Mouse (Mus musculus): ENCODE measurements around the gene Fbxl14. TPM values are rescaled to one million over a fixed set of nuclear protein-coding genes. Genes with fewer than 3 reads are reported as not detected.

Gene Fbxl14
- total RNA-seq, 2 experiments from 2014 or later = 18.4 to 19.5 TPM

GRCm38 (mm10) chr6:119490549-119490948 is 11.1 kb downstream of the Fbxl14 start:
- no peak for DNase-seq (ENCODE audit: low spot score in 2 of 2)

GRCm38 (mm10) chr6:119491006-119491405 is 11.5 kb downstream of the Fbxl14 start:
- no peak for DNase-seq (ENCODE audit: low spot score in 2 of 2)

GRCm38 (mm10) chr6:119491997-119492629 is 12.6 kb downstream of the Fbxl14 start:
- DNase-seq (ENCODE audit: low spot score in 2 of 2) = no peak

DNA sequence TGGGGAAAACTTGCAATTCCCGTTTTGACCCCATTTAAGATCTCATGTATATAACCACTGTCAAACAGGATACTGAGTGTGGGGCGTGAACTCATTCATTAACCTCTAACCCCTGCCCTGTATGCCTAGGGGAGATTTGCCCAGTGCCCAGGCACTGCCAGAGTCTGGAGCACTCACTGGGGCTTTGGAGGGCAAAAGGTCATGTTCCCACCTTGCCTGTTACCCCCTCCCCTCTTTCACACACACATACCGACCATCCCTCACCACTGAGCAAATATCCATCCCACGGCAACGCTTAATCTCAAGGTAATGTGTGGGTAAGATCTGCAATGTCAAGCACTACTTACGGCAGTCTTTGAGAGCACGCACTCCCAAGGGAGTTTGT is 13.2 kb downstream of the Fbxl14 start:
- no peak for DNase-seq (ENCODE audit: low spot score in 2 of 2)

- no peak for DNase-seq (ENCODE audit: low spot score in 2 of 2)
These were observed 19.8 kb downstream of the Fbxl14 start for GRCm38 (mm10) chr6:119499271-119499670.

DNA sequence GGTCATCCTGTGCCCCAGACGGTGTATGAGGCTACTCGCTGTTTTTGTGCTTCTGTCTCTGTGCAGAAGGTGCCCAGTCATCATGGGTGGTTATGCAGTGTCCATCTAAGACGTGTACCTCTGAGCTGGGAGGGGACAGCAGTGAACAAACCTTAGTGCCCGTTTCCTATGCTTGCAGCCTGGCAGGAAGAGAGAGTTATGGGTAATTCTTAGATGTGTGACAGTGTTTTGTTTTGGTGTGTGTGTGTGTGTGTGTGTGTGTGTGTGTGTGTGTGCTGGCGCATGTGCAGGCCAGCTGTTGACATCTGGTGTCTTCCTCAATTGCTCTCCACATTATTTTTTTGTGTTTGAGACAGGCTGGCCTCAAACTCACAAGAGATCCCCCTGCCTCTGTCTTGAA is 20.6 kb downstream of the Fbxl14 start:
- no peak for DNase-seq (ENCODE audit: low spot score in 2 of 2)

DNA sequence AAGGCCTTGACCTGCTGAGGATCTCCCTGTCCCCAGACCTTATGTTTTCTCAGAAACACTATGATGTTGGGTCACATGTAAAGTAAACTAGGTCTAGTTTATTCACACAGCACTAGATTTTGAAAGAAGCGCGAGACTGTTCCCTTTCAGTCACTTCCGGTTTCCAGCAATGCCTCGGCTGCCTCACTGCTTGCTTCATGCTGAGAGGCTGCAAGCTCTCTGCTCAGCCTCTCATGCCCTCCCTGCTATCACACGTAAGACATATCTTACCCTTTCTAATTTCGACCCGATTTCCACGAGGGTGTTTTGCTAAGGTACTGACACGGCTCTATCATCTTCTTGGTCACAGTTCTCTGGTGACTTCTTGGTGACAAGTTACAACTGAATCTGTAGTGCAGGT is 22.6 kb downstream of the Fbxl14 start:
- no peak for DNase-seq (ENCODE audit: low spot score in 2 of 2)

DNA sequence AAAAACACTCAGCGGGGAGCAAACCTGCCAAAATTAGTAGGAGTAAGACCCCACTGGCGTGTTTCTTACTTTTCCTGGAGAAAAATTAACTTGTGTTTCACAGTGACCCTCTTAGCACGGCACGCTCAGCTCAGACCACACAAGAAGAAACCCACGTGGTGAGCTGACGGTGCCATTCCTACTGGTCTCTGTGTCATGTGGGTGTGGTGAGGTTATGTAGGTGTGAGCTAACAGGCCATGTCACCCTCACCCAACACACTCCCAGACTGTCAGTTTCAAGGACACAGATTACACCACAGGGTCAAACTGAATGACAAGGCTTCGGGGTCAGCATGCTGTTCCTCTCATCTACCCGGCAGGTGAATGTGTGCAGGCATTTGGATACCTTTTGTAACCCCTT is 25.3 kb downstream of the Fbxl14 start:
- no peak for DNase-seq (ENCODE audit: low spot score in 2 of 2)

DNA sequence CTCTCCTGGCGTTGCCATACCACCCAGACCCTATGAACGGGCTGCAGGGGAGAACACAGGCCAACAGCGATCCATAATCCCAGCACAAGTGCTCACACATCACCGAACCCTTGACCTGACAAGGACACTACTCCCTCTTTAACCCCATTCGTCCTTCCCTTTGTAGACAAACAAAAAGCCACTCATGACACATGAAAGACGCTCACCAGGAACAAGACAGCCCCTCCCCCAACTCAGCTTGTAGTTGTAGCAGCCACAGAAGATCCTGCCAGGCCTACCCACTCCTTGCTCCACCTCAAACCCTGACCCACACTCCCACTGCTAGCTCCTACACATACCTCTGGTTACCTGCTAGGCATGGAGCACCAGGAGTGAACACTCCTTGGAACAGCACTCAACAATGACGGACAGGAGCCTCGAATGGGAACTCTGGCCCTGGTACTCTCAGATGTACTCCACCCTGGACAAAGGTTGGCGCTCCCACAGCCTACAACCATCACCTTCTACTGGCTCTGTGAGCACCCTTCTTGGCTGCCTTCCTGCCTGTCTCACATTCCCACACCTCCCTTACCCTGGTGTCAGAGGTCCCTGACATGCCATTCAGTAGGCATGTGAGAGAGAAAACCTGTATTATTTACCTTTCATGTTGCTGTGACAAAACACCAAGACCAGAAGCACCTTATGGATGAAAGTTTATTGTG is 26.2 kb downstream of the Fbxl14 start:
- no peak for DNase-seq (ENCODE audit: low spot score in 2 of 2)

DNA sequence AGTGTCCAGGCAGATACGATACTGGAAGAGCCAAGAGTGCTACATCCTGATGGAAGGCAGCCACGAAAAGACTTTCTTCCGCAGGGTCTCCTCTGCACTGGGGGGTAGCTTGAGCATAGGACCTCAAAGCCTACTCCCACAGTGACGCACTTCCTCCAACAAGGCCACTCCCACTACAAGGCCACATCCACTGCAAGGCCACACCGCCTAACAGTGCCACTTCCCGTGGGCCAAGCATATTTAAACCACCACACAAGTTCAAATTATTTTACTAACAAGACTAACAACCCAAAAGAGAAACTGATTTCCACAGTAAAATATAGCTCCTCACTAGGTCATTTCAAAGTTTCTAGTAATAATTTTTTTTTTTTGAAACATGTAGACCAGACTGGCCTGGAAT is 28.8 kb downstream of the Fbxl14 start:
- no peak for DNase-seq (ENCODE audit: low spot score in 2 of 2)

- no peak for DNase-seq (ENCODE audit: low spot score in 2 of 2)
These were observed 29.3 kb downstream of the Fbxl14 start for GRCm38 (mm10) chr6:119508634-119509375.

DNA sequence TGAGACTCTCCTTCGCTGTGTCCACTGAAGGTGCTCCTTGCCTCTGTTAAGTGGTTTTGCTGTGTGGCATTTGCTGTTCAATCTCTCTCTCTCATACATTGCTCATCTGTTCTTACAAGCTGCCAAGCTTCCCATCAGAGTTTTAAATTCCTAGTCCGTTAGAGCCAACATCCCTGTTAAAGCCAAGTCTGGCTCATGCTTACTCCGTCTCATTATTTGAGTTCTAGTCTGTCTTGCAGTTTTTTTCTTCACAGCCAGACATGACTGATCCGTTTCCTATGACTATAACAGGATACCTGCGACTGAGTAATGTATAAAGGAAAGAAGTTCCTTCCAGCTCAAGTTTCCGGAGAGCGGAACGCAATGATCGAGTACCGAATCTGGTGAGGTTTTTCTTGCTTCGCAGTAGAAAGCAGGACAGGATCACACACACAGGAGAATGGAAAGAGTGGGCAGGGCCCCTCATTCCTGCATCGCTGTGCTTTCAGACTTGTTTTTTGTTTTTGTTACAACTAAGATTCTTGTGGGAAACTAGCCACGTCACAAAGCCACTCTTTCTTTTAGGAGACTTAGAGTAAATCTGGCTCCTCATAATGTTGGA is 30.1 kb downstream of the Fbxl14 start:
- no peak for DNase-seq (ENCODE audit: low spot score in 2 of 2)

DNA sequence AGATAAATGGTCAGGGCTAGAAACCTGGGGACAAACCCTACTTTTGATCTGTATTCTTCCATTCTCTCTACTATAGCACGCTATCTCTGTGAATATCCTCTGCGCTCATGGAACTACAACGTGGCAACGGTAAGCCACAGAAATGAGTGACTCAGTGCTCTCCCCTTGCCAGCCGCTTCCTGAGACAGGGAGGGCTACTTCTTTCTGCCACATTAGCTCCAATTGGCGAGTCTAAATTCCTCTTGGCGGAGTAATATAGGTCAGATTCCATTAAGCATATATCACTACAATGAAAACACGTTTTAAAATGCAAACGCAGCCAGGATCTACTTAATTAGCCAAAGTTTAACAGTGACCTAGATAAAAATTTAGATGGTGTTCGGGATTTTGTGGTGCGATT is 33.2 kb downstream of the Fbxl14 start:
- DNase-seq (ENCODE audit: low spot score in 2 of 2) = no peak

- no peak for DNase-seq (ENCODE audit: low spot score in 2 of 2)
These were observed 34.0 kb downstream of the Fbxl14 start for GRCm38 (mm10) chr6:119513452-119513851.

DNA sequence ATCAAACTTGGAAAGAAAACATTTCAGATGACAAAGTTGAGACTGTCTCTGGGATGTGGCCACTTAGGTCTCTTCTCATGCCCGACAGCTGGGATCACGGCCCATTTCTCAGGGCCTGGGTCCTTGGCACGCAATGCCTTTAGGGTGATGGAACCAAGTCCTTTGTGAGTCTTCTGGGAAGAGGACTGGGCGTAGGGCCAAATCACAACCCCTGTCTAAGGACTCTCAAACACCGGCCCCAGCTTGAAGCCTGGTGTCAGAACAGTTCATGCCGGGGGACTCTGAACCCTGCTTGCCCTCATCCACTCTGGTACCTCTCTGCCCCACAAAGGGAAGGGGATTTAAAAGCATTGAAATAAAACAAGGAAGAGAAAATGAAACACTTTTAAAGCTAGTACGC is 34.6 kb downstream of the Fbxl14 start:
- DNase-seq (ENCODE audit: low spot score in 2 of 2) = no peak

GRCm38 (mm10) chr6:119520731-119521130 is 41.3 kb downstream of the Fbxl14 start:
- DNase-seq (ENCODE audit: low spot score in 2 of 2) = no peak

- DNase-seq (ENCODE audit: low spot score in 2 of 2) = no peak
These were observed 42.0 kb downstream of the Fbxl14 start for GRCm38 (mm10) chr6:119521482-119521900.

GRCm38 (mm10) chr6:119521931-119522391 is 42.5 kb downstream of the Fbxl14 start:
- no peak for DNase-seq (ENCODE audit: low spot score in 2 of 2)

DNA sequence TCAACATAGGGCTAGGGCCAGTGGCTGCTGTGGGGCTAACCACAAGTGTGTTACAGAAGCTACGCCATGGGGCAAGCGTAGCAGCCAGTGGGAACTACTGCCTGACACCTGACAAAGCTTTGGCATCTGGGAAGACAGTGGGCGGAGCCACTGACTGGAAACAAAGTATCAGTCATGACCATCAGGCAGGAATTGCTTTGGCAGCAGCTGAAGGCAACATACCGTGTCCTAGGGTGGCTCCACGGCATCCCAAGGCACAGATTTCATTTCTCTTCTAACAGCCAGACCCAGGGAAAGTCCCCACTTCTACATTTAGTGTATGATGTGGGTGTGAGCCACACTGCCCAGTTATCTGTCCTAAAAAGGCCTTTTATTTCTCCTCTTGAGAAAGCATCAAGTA is 47.0 kb downstream of the Fbxl14 start:
- no peak for DNase-seq (ENCODE audit: low spot score in 2 of 2)

DNA sequence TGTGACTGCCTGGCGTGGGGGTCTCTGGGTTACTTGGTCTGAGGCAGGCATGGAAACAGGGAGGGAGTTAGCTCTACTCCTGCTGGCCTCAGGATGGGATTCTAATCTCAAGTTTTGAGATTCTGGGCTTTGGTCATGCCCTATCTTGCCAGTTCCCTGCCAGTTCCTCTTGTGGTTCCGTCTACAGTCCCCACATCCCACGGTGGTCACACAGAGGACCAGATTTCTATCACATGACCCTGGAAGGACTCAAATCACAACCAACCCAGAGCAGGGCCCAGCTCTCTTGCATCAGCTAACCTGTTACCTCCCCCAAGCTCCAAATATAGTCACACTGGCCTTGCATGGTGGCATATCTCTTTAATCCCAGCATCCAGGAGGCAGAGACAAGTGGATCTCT is 50.2 kb downstream of the Fbxl14 start:
- DNase-seq (ENCODE audit: low spot score in 2 of 2) = no peak

Data from gastrocnemius, postnatal 4 days (tissue).